Mouse (Mus musculus) heart, adult 2 months (tissue): ENCODE measurements around the gene Olfr170. TPM values are rescaled to one million over a fixed set of nuclear protein-coding genes. Genes with fewer than 3 reads are reported as not detected.
"Not testable (repeated sequence)": the region's sequence is repeated elsewhere in the genome, so short reads cannot be mapped to it uniquely, and the experiment has no call there.

Source experiments
- DNase-seq, 2 experiments: peaks; one replicate each; pipeline ENCODE4 v3.0.0; 2021
- H3K27ac ChIP-seq: fragments of 200-600 bp; 2 replicates; pipeline ENCODE4 v1.8.1; 2022
- H3K27me3 ChIP-seq: fragments of 200-500 bp; 2 replicates; pipeline ENCODE4 v1.6.1; 2012; ENCODE audit warnings: mild to moderate bottlenecking, low read length, inconsistent platforms, mixed read lengths; ENCODE audit not compliant: control insufficient read depth, insufficient read depth
- H3K36me3 ChIP-seq: fragments of 200-500 bp; 2 replicates; pipeline ENCODE4 v1.6.1; 2012; ENCODE audit warnings: low read length, inconsistent platforms; ENCODE audit not compliant: control insufficient read depth, insufficient read depth
- H3K4me1 ChIP-seq: fragments of 200-500 bp; 2 replicates; pipeline ENCODE4 v1.6.1; 2011; ENCODE audit warnings: low read length; ENCODE audit not compliant: control insufficient read depth, insufficient read depth
- H3K4me3 ChIP-seq: fragments of 200-600 bp; 2 replicates; pipeline ENCODE4 v1.8.1; 2022
- H3K79me2 ChIP-seq: fragments of 200-500 bp; replicated peaks from 2 replicates; pipeline ENCODE4 v1.6.1; 2012; ENCODE audit warnings: mild to moderate bottlenecking, inconsistent platforms, low read length, moderate library complexity, mixed read lengths; ENCODE audit not compliant: control insufficient read depth, insufficient read depth
- H3K9ac ChIP-seq: fragments of 200-500 bp; 2 replicates; pipeline ENCODE4 v1.6.1; 2012; ENCODE audit warnings: low read depth, mild to moderate bottlenecking, control low read depth, inconsistent platforms, low read length, mixed read lengths
- CTCF ChIP-seq: fragments of 200-600 bp; IDR thresholded peaks from 2 replicates; pipeline ENCODE4 v1.8.1; 2022; ENCODE audit warnings: antibody characterized with exemption, mild to moderate bottlenecking, moderate library complexity
- EP300 ChIP-seq: fragments of 200-500 bp; IDR thresholded peaks from 2 replicates; pipeline ENCODE4 v1.6.1; 2011; ENCODE audit warnings: low read depth, low read length, control low read depth; ENCODE audit not compliant: insufficient read depth
- POLR2A ChIP-seq: fragments of 200-500 bp; IDR thresholded peaks from 2 replicates; pipeline ENCODE4 v1.6.1; 2011; ENCODE audit warnings: mild to moderate bottlenecking, low read depth, low read length, control low read depth; ENCODE audit not compliant: insufficient read depth
- WGBS: fragments of 180-500 bp; shearing (Covaris S2); methylation state at CpG from one replicate; pipeline ENCODE4 v1.1.7; 2018; 5-methylcytosine and 5-hydroxymethylcytosine counted together
- intact Hi-C: fragments of 180-260 bp; cut with DNase I; formaldehyde crosslinking; loops from one replicate; pipeline ENCODE4 v1.15.1; 2025
- long read RNA-seq: library from polyadenylated mRNA; stranded (forward); transcript quantifications from one replicate; pipeline ENCODE4 v2.0.0, GENCODE M21; 2021
- polyA plus RNA-seq: library from polyadenylated mRNA; depleted of rRNA; stranded (reverse); fragments of >200 nt; gene quantifications from 2 replicates; pipeline ENCODE4 v1.2.3, GENCODE M21; 2012; rRNA removed
- total RNA-seq, 2 experiments: library from RNA; stranded (reverse); gene quantifications; 2 replicates each; pipeline ENCODE4 v1.2.3; 2021

The Olfr170 gene
- total RNA-seq (not detected), polyA plus RNA-seq (not detected in 2 replicates)
- long read RNA-seq: 0 reads

DNA sequence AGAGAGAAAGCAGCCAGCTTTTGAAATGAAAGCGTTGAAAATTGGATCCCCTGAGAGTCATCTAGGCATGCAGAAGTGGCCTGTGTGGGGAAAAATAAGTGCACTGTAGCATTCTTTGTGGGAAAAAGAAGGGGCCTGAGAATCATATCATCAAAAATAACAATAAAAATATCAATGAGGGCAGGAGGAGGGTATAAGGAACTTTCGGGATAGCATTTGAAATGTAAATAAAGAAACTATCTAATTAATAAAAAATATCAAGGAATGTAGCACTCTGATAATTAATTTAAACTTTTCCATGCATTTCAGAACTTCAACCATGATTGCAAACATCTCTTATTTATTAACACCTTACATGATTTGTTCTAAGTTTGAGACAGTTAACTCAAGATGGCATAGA lies at the start of gene Olfr170:
Olfr170 (minus strand) TSS at position 101 of the 400 bp plus-strand sequence.
- H3K9ac ChIP-seq, H3K4me3 ChIP-seq, H3K27me3 ChIP-seq, H3K79me2 ChIP-seq, H3K36me3 ChIP-seq, H3K4me1 ChIP-seq, intact Hi-C loops, DNase-seq, H3K27ac ChIP-seq: not testable (repeated sequence)
- 72% methylated on average over 2 of the region's 2 CpGs for WGBS

DNA sequence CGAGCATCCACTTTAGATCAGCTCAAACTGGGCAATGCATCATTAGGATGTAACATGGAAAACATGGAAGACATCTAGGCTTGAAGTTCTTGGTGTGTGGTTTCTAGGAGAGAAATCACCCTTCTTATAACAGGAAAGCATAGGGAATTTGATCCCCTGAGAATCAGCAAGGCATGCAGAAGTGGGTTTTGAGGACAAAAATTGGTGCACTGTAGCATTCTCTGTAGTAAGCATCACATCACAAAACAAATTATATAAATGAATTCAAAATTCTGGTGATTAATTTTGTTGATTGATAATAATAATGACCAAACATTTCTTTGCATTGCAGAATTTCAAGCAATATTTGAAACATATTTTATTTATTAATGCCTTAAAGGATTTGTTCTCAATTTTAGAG lies 18.1 kb upstream of the Olfr170 start, which contains the start of gene Olfr171:
Olfr171 (minus strand) TSS at position 101 of the 400 bp plus-strand sequence.
- intact Hi-C loops: no loop called here
- Histone ChIP-seq H3K36me3 (no peaks in the 10 kb centered on the region), H3K27me3 (no peaks in the 10 kb centered on the region), H3K9ac (no peak within 1 kb of the TSS), H3K4me1 (no peaks in the 10 kb centered on the region), H3K27ac (no peak within 1 kb of the TSS), H3K79me2 (no peaks in the 10 kb centered on the region), H3K4me3 (no peak within 1 kb of the TSS)
- 64% methylated on average over 1 of the region's 1 CpGs for WGBS
- TF ChIP-seq CTCF (no peak), EP300 (no peak), POLR2A (no peak)
- DNase-seq: no peak

DNA sequence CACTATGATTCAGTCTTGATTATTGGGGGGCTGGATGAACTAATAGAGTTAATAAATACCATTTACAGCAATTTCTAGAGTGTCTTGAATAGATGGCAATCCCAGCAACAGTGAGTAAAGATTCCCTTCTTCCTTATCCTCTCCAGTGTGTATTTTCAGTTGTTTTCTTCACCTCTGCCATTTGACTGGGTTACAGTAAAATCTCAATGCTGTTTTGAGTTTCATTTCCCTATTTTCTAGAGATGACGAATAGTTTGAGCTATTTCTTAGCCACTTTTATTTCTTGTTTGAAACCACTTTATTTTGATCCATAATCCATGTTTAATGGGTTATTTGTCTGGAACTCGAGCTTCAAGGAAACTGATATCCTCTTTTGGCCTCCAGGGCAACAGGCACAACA lies 8.5 kb downstream of the Olfr170 start:
- DNase-seq: no peak
- no peaks in the 10 kb centered on the region for H3K36me3 ChIP-seq
- no peak overlapping the region for H3K9ac ChIP-seq
- H3K27ac ChIP-seq: no peak overlapping the region
- intact Hi-C loops: no loop called here
- no peaks in the 10 kb centered on the region for H3K4me1 ChIP-seq
- TF ChIP-seq CTCF (no peak), POLR2A (no peak), EP300 (no peak)
- H3K79me2 ChIP-seq: no peaks in the 10 kb centered on the region
- H3K27me3 ChIP-seq: no peaks in the 10 kb centered on the region
- WGBS: 58% methylated on average over 2 of the region's 2 CpGs
- no peak overlapping the region for H3K4me3 ChIP-seq

DNA sequence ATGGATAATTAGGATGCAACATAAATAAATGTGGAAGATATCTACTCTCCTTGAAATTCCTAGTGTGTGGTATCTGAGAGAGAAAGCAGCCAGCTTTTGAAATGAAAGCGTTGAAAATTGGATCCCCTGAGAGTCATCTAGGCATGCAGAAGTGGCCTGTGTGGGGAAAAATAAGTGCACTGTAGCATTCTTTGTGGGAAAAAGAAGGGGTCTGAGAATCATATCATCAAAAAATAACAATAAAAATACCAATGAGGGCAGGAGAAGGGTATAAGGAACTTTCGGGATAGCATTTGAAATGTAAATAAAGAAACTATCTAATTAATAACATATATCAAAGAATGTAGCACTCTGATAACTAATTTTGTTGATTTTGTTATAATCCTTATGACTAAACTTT lies 40.0 kb downstream of the Olfr170 start, which contains the start of gene Olfr169:
Olfr169 (minus strand) TSS at position 101 of the 400 bp plus-strand sequence.
- H3K27me3 ChIP-seq, H3K9ac ChIP-seq, DNase-seq, H3K4me3 ChIP-seq, intact Hi-C loops, H3K4me1 ChIP-seq, H3K27ac ChIP-seq, H3K79me2 ChIP-seq, H3K36me3 ChIP-seq: not testable (repeated sequence)
- 78% methylated on average over 2 of the region's 2 CpGs for WGBS

Other genes starting within 250 kb of the Olfr170 start
- gene Olfr165, start 188.7 kb downstream of the Olfr170 start, total RNA-seq: not detected
- not detected in 2 replicates for gene Olfr165, start 188.7 kb downstream of the Olfr170 start, polyA plus RNA-seq
- gene Olfr166, start 128.2 kb downstream of the Olfr170 start, total RNA-seq: not detected
- gene Olfr166, start 128.2 kb downstream of the Olfr170 start, polyA plus RNA-seq: not detected in 2 replicates
- not detected for gene Olfr167, start 89.6 kb downstream of the Olfr170 start, total RNA-seq
- gene Olfr167, start 89.6 kb downstream of the Olfr170 start, polyA plus RNA-seq: not detected in 2 replicates
- not detected for gene Olfr168, start 76.3 kb downstream of the Olfr170 start, total RNA-seq
- gene Olfr168, start 76.3 kb downstream of the Olfr170 start, polyA plus RNA-seq: not detected in 2 replicates
- not detected for gene Olfr169, start 40.1 kb downstream of the Olfr170 start, total RNA-seq
- gene Olfr169, start 40.1 kb downstream of the Olfr170 start, polyA plus RNA-seq: not detected in 2 replicates
- gene Olfr171, start 18.0 kb upstream of the Olfr170 start, total RNA-seq: not detected
- gene Olfr171, start 18.0 kb upstream of the Olfr170 start, polyA plus RNA-seq: not detected in 2 replicates
- under 1 TPM in 1 of 2 experiments, not detected in 1; 0.07 TPM for gene Lamp3, start 94.5 kb upstream of the Olfr170 start, total RNA-seq
- gene Lamp3, start 94.5 kb upstream of the Olfr170 start, polyA plus RNA-seq: 0.20 TPM in 1 of 2 replicates, not detected in the other
- gene B3gnt5, start 148.3 kb upstream of the Olfr170 start, total RNA-seq: under 1 TPM; 0.44 to 0.57 TPM
- gene B3gnt5, start 148.3 kb upstream of the Olfr170 start, polyA plus RNA-seq: 0.31 and 0.32 TPM in 2 replicates